Mouse (Mus musculus): ENCODE measurements at regions not wholly inside any gene's neighbourhood (a gene's known extent, or its start where the extent isn't known, plus 50 kb on each side); places are given as distances from the start of the nearest gene placed in this dataset.

DNA sequence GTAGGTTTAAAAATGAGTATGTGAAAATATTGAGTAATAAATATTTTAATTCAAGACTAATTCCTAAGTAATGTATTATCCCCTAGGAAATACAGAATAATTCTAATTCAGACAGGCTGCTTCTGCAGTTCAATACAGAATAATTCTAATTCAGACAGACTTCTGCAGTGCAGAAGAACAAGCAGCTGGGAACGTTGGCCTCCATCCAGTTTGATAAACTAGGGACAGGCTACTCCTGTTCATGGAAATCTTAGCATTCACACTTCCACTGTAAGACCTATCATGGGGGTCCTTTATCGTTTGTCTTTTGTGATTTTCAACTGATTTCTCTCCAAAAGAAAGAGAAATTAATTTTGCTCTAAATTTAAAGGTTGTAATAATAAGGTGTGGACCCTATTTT, 319.2 kb downstream of the Kctd12 start:
- CTCF ChIA-PET = no interaction called here

DNA sequence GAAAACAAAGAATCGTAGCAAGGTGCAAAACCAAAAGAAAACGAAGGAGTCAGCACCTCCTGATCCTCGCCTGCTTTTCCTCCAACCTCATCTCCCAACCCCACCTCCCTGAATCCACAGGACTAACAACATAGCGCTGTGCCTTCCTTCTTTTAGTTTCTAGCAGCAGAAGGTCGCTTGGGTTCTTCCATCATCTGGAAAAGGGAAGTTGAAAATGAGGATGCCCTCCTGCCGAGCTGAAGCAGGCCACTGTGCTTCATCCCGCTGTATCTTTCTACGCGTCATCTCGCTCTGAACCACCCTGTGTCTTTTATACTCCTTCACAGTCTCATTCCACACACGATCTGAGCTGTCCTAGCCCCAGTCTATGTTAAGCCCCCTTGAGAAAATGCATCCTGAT, 322.1 kb downstream of the Kctd12 start:
- CTCF ChIA-PET = no interaction called here

DNA sequence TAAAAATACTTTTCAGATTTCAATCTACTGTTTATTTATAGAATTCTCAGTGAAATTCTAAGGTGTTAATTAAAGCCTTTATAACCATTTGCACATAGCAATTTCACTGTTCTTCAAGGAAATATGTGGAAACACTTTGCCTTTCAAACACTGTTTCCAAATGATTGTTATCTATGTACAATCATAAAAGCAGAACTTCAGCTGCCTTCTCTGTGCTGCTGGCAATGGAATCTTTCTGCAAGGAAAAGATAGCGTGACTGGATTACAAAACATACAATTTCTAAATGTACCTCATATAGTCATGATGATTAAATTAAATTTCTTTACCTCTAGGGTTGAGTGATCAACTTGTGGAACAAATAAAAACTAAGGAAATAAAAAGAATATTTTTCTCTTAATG, 326.2 kb downstream of the Kctd12 start:
- CTCF ChIA-PET = no interaction called here

DNA sequence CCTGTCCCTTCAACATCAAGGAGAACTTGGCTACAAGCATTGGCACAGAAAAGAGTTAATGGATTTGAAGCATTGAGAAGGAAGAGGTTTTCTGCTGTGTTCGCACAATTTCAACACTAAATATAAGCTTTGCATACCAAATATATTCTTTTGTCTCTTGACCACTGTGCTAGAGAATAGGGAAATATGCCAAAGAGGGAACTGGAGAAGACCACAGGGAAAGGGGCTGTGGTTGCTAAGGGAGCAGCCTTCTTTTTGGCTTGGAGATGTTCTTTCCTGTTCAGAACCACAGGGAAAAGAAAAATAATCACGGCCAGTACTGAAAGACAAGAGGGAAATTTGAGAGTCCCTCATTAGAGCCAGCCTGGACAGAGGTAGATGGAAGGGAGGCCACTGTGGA, 352.8 kb downstream of the Kctd12 start:
- CTCF ChIA-PET = no interaction called here

DNA sequence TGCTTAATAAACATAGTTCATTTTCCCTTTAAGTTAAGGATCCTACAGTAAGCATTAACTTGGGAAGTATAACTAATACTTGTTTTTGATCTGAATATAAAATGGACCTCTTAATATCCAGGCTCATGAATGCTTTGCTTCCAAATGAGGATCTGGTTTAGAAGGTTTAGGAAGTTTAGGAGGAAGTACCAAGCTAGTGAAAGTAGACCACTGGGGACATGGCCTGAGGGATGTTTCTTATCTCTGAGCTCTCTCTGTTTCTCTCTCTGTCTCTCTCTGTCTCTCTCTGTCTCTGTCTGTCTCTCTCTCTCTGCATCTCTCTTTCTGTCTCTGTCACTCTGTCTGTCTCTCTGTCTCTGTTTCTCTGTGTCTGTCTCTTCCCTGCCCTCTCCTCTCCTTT, 360.9 kb downstream of the Kctd12 start:
- CTCF ChIA-PET = no interaction called here

DNA sequence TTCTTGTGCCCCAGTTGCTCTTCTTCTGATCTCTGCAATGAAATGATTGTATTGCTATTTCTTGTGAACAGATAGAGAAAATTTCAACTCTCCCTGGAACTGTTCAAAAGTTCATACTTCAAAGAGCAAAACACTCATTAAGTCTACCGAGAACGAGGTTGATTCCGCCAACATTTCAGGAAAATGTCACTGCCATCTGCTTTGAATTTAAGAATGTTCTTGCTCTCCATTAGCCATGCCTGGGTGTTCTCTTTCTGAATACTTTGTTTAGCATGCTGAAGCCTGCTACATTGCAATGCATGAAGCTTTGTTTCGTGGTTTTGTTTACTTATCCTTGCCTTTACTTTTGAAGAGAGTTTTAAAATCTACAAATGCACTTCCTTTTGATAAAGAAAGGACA, 363.4 kb downstream of the Kctd12 start:
- CTCF ChIA-PET = no interaction called here

DNA sequence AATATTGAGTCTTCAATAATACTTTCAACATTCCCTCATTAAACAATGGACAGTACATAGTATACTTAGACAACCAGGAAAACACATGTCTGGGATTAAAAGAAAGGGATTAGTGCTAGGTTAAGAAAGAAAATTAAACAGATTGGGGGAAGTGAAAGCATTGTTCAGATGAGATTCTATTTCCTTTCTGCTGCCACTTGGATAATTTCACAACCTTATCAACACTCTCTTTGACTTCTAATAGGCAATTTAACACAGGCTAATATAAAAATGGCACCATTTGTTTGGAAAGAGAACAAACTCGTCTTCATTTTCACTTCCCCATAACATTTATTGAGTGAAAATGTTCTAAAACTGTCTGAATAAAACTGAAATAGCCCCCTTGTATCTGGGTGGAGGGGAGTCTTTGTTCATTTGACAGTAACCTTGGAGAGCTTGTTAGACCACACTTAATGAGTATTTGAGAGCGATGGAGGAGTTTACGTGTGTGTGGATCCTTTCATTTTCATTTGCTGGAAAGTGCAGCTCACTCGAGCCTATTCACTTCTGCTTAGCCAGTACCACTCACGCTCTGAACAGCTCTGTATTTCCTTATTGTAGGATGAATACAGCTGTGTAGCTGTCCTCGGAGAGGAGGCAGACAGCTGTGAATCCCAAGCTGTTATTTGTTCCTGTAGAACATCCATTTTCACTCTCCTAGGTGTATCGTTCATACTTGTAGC, 366.7 kb downstream of the Kctd12 start:
- CTCF ChIA-PET = interaction anchor here (0.6 kb wide), 1 partner anchor 39 kb away, joined by 6 read pairs; no protein-coding TSS in a partner anchor

DNA sequence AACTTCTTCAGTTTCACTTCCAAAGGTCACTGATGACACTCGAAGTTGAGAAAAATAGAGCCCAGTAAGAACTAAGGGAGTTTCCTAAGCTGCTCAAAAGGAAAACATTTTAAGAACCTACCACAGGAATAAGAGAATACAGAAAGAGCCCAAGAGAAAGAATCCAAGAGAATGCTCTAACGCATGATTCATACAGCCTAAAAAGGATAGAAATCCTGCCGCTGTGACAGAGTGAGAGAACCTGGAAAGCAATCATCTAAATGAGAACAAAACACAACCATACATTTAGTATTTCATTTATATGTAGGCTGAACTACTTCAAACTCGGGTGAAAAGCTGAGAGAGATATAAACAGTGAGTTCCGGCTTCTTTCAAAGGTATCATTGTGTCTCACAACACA, 376.4 kb downstream of the Kctd12 start:
- CTCF ChIA-PET = no interaction called here

DNA sequence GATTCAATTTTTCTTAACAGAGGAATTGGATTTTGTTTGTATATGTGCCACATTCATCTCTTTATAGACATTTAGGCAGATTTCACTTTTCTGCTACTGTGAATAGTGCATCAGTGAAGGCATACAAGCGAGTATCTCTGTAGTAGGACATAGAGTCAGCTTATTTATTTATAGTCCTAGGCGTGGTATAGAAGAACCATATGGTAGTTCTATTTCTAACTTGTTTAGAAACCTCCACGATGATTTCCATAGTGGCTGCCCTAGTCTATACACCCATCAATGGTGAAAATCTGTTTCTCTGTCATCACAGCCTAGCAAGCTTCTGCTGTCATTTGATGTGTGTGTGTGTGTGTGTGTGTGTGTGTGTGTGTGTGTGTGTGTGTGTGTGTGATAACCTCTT, 387.6 kb downstream of the Kctd12 start:
- CTCF ChIA-PET = no interaction called here

DNA sequence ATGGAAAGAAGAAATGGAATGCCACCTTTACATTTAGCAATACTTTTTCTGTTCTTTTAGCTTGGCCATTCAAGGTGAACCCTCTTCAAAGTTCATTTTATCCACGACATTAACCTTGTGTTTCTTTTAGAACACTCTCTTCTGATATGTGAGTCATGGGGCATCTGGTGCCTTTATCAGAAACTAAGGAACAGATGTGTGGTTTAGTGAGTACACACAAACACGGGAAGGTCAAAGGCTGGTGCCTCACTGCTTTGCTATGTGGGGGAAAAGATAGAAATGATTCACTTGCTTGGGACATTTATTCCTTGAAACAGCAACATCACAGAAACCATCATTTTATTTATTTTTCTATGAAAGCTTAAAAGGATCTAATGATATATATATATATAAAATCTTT, 428.7 kb downstream of the Kctd12 start:
- CTCF ChIA-PET = no interaction called here

DNA sequence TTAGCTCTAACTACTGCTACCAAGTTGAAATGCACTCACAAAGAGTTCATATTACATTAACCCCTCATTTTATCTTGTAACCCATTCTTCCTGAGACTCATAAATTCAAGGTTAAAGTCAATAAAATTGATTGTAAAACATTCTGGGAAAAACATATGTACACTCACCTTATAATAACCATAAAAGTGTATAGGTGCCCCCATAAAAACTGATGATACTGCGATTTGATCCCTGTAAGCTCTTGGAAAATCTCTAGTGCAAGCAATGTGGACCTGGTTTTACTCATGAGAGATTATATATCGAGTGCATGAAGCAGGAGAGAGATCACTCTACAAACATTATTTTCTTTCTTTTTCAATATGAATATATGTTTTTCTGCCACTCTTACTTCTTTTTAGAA, 429.8 kb downstream of the Kctd12 start:
- CTCF ChIA-PET = no interaction called here

DNA sequence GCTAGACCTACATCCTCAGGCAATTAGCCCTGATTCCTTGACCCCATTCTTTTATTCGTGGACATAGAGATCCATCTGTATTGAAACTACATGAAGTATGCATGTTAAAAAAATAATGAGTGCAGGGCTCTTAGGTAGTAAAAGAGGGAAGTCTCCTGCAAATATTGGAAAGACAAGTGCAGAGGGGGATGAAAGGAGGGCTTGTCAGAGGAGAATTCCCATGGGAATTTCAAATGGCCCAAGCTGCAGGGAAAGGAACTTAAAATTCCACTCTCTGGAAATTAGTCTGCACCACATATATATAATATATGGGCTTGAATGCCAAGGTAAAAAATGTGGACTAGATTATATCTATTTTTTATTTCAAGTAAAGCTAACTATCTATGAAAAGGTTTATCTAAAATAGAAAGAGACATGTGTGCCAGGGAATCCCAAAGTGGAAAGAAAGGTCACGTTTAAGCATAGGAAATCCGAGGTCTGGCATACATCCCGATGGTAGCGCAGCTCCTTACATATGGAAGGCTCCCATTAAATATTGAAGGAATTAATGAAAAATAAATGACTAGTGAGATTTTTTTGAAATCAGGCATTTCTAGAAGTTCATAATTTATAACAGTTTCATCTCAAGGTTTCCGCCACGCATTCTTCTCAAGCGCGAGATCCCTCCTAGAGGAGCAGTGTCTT, 457.4 kb downstream of the Kctd12 start:
- CTCF ChIA-PET = no interaction called here

DNA sequence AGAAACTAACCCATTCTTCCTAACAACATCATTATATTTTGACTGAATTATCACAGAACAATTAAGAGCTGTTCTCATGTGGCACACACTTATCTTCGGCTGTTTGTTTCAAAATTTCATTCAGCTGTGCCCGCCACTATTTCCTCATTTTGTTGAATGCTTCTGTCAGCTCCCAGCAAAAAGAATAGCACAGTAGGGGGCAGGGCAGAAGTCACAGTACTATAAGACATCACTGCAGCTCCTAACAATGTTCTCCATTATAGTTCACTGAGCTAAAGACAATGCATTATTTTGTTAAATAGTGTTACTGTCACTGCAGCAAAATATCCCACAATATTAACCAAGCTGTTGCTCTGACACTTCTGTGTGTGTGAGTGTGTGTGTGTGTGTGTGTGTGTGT, 465.7 kb downstream of the Kctd12 start:
- CTCF ChIA-PET = no interaction called here

DNA sequence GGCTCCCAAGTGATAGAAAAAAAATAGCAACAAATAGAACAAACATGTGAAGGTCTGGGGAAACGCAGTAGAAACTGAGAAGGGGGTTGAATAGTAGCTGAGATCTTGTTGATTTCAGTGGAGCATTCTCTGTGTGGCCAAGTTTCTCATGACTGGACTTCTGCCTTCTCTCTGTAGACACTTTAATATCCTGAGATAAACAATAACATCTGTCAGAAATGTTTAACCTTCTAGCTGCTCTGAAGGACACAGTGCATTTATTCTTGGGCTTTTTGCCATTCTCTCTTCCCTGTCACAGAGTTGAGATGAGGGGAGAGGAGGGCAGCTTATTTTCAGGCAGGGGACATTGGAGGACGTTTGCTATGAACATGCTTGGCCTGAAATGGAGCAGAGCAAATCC, 467.9 kb downstream of the Kctd12 start:
- CTCF ChIA-PET = no interaction called here

DNA sequence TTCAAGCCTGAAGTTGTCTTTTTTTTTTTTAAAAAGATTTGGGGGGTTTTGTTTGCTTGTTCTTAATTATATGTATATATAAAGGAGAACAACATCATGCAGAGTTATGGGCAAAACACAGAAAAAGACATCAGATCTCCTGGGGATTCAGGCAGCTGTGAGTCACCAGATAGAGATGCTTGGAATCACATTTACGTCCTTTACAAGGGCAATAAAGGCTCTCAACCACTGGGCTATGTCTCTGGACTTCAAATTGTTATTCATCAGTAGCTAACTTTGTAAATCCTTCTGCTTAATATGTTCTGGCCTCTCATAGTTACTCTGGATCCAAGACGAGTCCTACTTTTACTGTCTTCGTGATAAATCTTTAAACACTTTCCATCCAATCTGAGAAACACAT, 469.8 kb downstream of the Kctd12 start:
- CTCF ChIA-PET = no interaction called here

DNA sequence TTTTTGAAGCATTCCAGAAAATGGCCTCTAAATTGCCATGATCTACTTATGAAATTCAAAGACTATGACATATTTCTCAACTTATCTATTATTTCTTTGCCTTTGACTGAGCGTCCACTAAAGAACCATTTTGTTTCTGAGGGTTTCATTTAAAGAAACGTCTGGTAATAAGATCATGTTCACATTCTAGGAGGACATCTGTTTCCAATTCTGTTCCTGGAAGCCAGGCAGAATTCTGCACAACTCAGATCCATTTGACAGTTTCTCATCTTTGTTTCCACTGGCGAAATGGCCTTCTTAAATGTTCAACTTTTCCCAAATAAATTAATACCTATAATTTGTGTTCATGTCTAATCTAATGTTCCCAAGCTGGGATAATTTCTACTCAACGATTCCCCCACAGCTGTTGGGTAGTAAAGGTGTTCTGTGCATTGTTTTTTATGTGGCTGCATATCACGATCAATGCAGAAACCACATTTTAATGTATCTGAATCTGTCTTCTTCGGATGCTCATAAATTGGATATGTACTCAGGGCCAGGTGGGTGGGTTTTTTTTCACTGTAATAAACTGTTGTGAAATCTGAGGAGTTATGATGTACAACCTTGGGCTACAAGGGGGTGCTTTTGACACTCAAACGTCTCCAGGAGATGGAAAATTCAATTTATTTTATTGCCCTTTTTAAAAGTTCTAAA, 470.6 kb downstream of the Kctd12 start:
- CTCF ChIA-PET = no interaction called here

DNA sequence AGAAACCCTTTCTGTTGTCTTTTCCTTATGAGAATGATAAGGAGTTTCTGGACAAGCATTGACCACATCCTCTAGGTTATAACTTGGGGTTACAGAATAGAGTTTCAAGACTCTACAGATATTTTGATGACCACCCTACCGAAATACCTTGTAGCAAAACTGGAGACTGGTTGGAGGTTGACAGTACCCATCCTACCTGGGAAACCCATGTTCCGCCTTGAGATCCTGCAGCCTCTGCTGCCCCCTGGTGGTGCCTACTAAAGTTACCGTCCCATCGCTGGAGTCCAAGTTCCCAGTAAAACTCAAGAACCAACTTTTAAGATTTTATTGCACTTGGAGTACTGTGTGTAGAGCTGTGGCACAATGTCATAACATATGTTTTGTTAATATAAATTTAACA, 472.1 kb downstream of the Kctd12 start:
- CTCF ChIA-PET = no interaction called here

DNA sequence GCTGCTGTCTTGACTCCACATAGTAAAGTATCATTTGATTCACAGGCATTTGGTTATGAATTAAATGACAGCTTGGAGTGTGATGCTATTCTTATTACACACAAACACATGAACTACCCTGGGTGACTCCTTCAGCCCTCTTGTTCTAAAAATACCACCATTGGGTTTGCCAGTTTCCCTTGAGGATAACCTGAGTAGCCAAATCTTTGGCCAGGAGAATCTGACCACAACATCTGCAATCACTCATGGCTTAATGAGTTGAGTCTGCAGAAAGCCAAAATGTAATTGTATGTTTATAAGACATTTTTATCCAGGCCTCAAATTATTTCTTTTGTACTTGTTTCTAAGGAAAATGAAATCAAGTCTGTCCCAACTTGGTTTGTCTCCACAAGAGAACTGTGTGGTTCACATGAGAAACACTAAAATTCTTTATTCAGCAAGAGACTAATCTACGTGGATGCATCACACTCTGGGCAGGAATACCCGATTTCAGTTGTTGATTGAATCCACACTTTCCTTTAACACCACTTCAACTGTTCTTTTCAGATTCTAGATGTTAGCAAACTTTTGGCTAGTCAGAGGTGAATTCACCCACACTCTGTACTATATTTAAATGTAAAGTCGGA, 476.6 kb downstream of the Kctd12 start:
- CTCF ChIA-PET = no interaction called here

DNA sequence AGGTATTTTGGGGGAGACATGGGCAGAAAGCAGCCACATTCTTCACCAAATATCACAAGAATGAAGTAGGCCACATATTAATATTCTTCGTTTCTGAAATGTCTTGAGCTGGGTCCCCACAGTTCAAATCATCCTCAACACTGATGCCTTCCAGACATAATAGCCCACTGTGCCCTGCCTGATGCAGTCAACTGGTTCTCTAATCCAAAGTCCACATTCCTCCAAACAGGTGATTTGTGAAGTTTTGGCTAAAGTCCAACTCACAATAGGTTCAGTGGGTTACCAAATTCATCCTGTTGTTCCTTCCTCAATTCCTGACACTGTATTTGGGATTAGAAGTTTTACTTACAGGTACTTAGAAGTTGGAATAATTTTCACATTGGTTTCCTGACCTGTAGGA, 485.3 kb downstream of the Kctd12 start:
- CTCF ChIA-PET = no interaction called here

DNA sequence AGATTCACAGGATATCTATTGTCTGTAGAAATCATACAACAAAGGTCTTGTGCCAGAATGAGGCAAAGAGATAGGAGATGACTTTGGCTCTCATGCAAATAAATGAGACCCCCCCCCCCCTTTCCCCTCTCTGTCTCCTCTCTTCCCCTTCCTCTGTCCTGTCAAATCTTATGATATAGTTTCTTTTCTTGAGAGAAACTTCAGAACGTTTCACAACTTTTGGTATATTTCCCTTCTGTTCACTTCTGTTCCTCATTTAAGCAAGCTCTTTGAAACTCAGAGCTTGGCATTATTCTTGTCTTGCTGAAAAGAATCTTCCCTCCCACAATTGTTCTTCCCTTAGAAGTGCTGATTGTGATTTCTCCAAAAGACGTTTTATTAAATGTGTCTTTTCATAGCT, 490.1 kb downstream of the Kctd12 start:
- CTCF ChIA-PET = no interaction called here

DNA sequence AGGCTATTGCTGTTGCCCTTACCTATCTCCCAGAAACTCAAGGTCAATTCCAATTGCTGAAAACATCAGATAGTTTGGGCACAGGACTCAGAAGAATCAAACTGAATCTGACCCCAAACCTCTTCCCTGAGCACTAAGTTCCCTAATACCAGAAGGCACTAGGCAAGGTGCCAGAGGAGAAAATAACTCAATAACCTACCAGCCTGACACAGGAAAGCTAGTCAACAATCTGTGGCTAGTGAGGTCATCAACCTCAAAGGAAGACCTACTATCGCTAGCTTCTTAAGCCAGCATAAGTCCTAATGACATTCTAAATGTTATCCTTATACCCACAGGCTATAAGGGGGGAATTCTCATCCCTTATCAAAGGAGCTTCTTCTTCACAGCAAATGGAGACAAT, 491.2 kb downstream of the Kctd12 start:
- CTCF ChIA-PET = interaction anchor here (0.5 kb wide), 1 partner anchor 544 kb away, joined by 4 read pairs; no protein-coding TSS in a partner anchor

DNA sequence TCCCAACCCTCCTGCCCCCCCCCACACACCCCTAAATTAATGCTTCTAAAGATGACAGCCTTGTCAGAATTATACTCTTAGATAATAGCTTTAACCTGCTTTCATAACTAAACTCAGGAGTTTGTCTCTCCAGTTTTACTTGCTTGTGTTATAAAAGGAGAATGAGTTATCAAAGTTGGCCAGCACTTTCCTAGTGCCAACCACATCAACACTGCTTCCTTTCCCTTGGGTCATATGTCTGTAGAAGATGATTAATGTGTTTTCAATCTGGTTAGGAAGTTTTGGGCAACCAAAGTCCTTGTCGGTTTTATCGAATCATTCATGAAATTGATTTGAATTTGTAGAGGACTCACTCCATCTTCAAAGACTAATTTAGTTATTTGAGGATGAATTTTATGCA, 505.3 kb downstream of the Kctd12 start:
- CTCF ChIA-PET = no interaction called here

DNA sequence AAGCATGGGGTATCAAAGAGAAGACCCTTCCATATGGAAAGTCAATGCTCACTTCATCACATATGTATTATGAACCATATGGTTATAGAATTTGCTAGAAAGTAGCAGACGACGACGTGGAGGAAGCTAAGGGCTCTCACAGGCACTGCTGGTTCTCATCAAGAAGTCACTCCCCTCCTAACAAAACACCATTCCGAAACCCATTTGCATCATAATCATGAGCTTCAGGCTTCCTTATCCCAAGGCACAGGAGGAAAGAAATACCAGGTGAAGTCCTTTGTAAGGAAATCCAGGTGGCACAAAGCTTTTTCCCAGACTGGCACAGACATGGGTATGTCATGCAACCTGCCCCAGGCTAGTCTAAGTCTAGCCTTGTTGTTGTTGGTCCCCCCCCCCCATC, 513.1 kb downstream of the Kctd12 start:
- CTCF ChIA-PET = interaction anchor here (0.6 kb wide), 1 partner anchor 161 kb away, joined by 5 read pairs; no protein-coding TSS in a partner anchor
